Mouse (Mus musculus) kidney, adult 2 months (tissue): ENCODE measurements around the gene Cbr2.
A peak's percentile ranks its signal among the peaks of the same experiment; 100 is the strongest.

Experiments used
- CTCF ChIP-seq: fragments of 200-500 bp; conservative IDR thresholded peaks from 2 replicates; pipeline ENCODE4 v1.5.1; 2011; ENCODE audit warnings: low read depth, mild to moderate bottlenecking, control low read depth, low read length, moderate library complexity, mixed read lengths; ENCODE audit not compliant: insufficient read depth, insufficient read length
- POLR2A ChIP-seq: fragments of 200-500 bp; IDR thresholded peaks from one replicate; pipeline ENCODE4 v1.6.1; 2011; ENCODE audit warnings: low read depth, low read length, control low read depth

- TF ChIP-seq CTCF (peak; percentile 98), POLR2A (no peak)
Observed at GRCm38 (mm10) chr11:120720450-120720849, 11.5 kb downstream of the Cbr2 start.
